Mouse (Mus musculus) testis, adult 2 months (tissue): ENCODE results near the gene Amn.

ENCODE experiments used
- CTCF ChIP-seq: fragments of 200-500 bp; IDR thresholded peaks from 2 replicates; pipeline ENCODE4 v1.5.1; 2012; ENCODE audit warnings: low read depth, mild to moderate bottlenecking, inconsistent platforms, low read length, moderate library complexity; ENCODE audit not compliant: control insufficient read depth, insufficient read depth, insufficient replicate concordance
- POLR2A ChIP-seq: fragments of 200-500 bp; IDR thresholded peaks from 2 replicates; pipeline ENCODE4 v1.6.1; 2012; ENCODE audit warnings: low read depth, mild to moderate bottlenecking, inconsistent platforms, low read length, moderate library complexity; ENCODE audit not compliant: control insufficient read depth

- TF ChIP-seq CTCF: no peak
- no peak for TF ChIP-seq POLR2A
Observed at GRCm38 (mm10) chr12:111251227-111251626, 19.7 kb upstream of the Amn start.
